Mouse (Mus musculus): ENCODE data around the gene Asic2. TPM values are rescaled to one million over a fixed set of nuclear protein-coding genes. Genes with fewer than 3 reads are reported as not detected.

The Asic2 gene
- total and polyA plus RNA-seq, 2 experiments from 2014 or later, result 19.8 to 60.2 TPM

DNA sequence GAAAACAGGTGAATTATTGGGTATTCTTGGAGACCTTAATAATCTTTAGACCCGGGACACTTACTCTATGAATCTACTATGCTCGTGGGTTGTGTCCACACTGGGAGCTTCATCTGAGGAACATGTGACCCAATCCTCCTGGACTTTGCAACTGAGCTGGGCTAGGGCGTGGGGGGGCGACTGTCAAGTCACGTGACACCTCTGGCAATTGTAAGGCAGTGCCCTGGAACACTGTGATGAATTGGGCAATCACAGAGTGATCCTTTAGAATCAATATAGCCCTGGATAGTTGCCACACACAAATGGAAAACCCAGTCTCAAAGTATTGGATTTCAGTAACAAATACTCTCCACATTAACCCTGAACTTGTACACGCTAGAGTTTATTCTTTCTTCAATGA, 867.4 kb downstream of the Asic2 start:
- WGBS, result 85% methylated on average over 6 of the region's 6 CpGs
- Histone ChIP-seq H3K9me3 (ENCODE audit: low read length) (no peaks in the 10 kb centered on the region), H3K27ac (ENCODE audit: low read depth, low read length) (no peak overlapping the region), H3K4me2 (ENCODE audit: low read depth, low read length, poor library complexity, severe bottlenecking) (no peak overlapping the region), H3K4me3 (ENCODE audit: low read depth, low read length) (no peak overlapping the region), H3K36me3 (ENCODE audit: insufficient read depth, low read length) (no peaks in the 10 kb centered on the region), H3K9ac (replicated peaks; ENCODE audit: low read length, poor library complexity, severe bottlenecking) (no peak overlapping the region), H3K27me3 (ENCODE audit: insufficient read depth, low read length) (no peaks in the 10 kb centered on the region), H3K4me1 (ENCODE audit: insufficient read depth, low read length) (no peaks in the 10 kb centered on the region)
- DNase-seq (ENCODE audit: low spot score) (no peak), ATAC-seq (ENCODE audit: low FRiP score) (no peak)
- TF ChIP-seq CTCF (IDR thresholded peaks at IDR 0.05), result no peak

GRCm38 (mm10) chr11:81096011-81096410, 872.2 kb downstream of the Asic2 start:
- DNase-seq (ENCODE audit: low spot score) (no peak), ATAC-seq (ENCODE audit: low FRiP score) (no peak)
- H3K9ac ChIP-seq (replicated peaks; ENCODE audit: low read length, poor library complexity, severe bottlenecking), result no peak overlapping the region
- no peaks in the 10 kb centered on the region for H3K27me3 ChIP-seq (ENCODE audit: insufficient read depth, low read length)
- no peak for TF ChIP-seq CTCF (IDR thresholded peaks at IDR 0.05)
- H3K4me3 ChIP-seq (ENCODE audit: low read depth, low read length), result no peak overlapping the region
- no peak overlapping the region for H3K27ac ChIP-seq (ENCODE audit: low read depth, low read length)
- no peaks in the 10 kb centered on the region for H3K9me3 ChIP-seq (ENCODE audit: low read length)
- H3K4me1 ChIP-seq (ENCODE audit: insufficient read depth, low read length), result no peaks in the 10 kb centered on the region
- no peak overlapping the region for H3K4me2 ChIP-seq (ENCODE audit: low read depth, low read length, poor library complexity, severe bottlenecking)
- WGBS, result 77% methylated on average over 6 of the region's 6 CpGs
- no peaks in the 10 kb centered on the region for H3K36me3 ChIP-seq (ENCODE audit: insufficient read depth, low read length)

- Histone ChIP-seq H3K27me3 (ENCODE audit: insufficient read depth, low read length) (no peaks in the 10 kb centered on the region), H3K9me3 (ENCODE audit: low read length) (no peaks in the 10 kb centered on the region), H3K4me3 (ENCODE audit: low read depth, low read length) (no peak overlapping the region), H3K4me1 (ENCODE audit: insufficient read depth, low read length) (no peaks in the 10 kb centered on the region), H3K4me2 (ENCODE audit: low read depth, low read length, poor library complexity, severe bottlenecking) (no peak overlapping the region), H3K27ac (ENCODE audit: low read depth, low read length) (no peak overlapping the region), H3K9ac (replicated peaks; ENCODE audit: low read length, poor library complexity, severe bottlenecking) (no peak overlapping the region), H3K36me3 (ENCODE audit: insufficient read depth, low read length) (no peaks in the 10 kb centered on the region)
- ATAC-seq (ENCODE audit: low FRiP score), result no peak
- WGBS, result 57% methylated on average over 8 of the region's 8 CpGs
- no peak for DNase-seq (ENCODE audit: low spot score)
- TF ChIP-seq CTCF (IDR thresholded peaks at IDR 0.05), result no peak
Measured at GRCm38 (mm10) chr11:81094581-81094980, 873.7 kb downstream of the Asic2 start.

GRCm38 (mm10) chr11:81092161-81092560, 876.1 kb downstream of the Asic2 start:
- no peak for ATAC-seq (ENCODE audit: low FRiP score)
- Histone ChIP-seq H3K4me1 (ENCODE audit: insufficient read depth, low read length) (no peaks in the 10 kb centered on the region), H3K4me3 (ENCODE audit: low read depth, low read length) (no peak overlapping the region), H3K27me3 (ENCODE audit: insufficient read depth, low read length) (no peaks in the 10 kb centered on the region), H3K27ac (ENCODE audit: low read depth, low read length) (no peak overlapping the region), H3K36me3 (ENCODE audit: insufficient read depth, low read length) (no peaks in the 10 kb centered on the region), H3K9me3 (ENCODE audit: low read length) (no peaks in the 10 kb centered on the region), H3K9ac (replicated peaks; ENCODE audit: low read length, poor library complexity, severe bottlenecking) (no peak overlapping the region), H3K4me2 (ENCODE audit: low read depth, low read length, poor library complexity, severe bottlenecking) (no peak overlapping the region)
- no peak for DNase-seq (ENCODE audit: low spot score)
- TF ChIP-seq CTCF (IDR thresholded peaks at IDR 0.05), result no peak
- 73% methylated on average over 2 of the region's 2 CpGs for WGBS

- Histone ChIP-seq H3K4me3 (ENCODE audit: low read depth, low read length) (no peak overlapping the region), H3K9ac (replicated peaks; ENCODE audit: low read length, poor library complexity, severe bottlenecking) (no peak overlapping the region)
- 85% methylated on average over 4 of the region's 4 CpGs for WGBS
Measured at GRCm38 (mm10) chr11:81083822-81084221, 884.4 kb downstream of the Asic2 start.

GRCm38 (mm10) chr11:81080076-81080805, 888.0 kb downstream of the Asic2 start:
- H3K4me1 ChIP-seq (ENCODE audit: insufficient read depth, low read length), result no peaks in the 10 kb centered on the region
- WGBS, result 60% methylated on average over 11 of the region's 11 CpGs
- no peaks in the 10 kb centered on the region for H3K36me3 ChIP-seq (ENCODE audit: insufficient read depth, low read length)
- no peak overlapping the region for H3K4me3 ChIP-seq (ENCODE audit: low read depth, low read length)
- no peak overlapping the region for H3K9ac ChIP-seq (replicated peaks; ENCODE audit: low read length, poor library complexity, severe bottlenecking)
- H3K9me3 ChIP-seq (ENCODE audit: low read length), result no peaks in the 10 kb centered on the region
- ATAC-seq (ENCODE audit: low FRiP score) (no peak), DNase-seq (ENCODE audit: low spot score) (no peak)
- H3K27ac ChIP-seq (ENCODE audit: low read depth, low read length), result no peak overlapping the region
- TF ChIP-seq CTCF (IDR thresholded peaks at IDR 0.05), result no peak
- H3K4me2 ChIP-seq (ENCODE audit: low read depth, low read length, poor library complexity, severe bottlenecking), result no peak overlapping the region
- H3K27me3 ChIP-seq (ENCODE audit: insufficient read depth, low read length), result no peaks in the 10 kb centered on the region

More at GRCm38 (mm10) chr11:81083822-81084221, 884.4 kb downstream of the Asic2 start:
- Histone ChIP-seq H3K4me2 (ENCODE audit: low read depth, low read length, poor library complexity, severe bottlenecking) (no peak overlapping the region), H3K9me3 (ENCODE audit: low read length) (no peaks in the 10 kb centered on the region), H3K27me3 (ENCODE audit: insufficient read depth, low read length) (no peaks in the 10 kb centered on the region), H3K36me3 (ENCODE audit: insufficient read depth, low read length) (no peaks in the 10 kb centered on the region), H3K27ac (ENCODE audit: low read depth, low read length) (no peak overlapping the region), H3K4me1 (ENCODE audit: insufficient read depth, low read length) (no peaks in the 10 kb centered on the region)
- DNase-seq (ENCODE audit: low spot score) (no peak), ATAC-seq (ENCODE audit: low FRiP score) (no peak)
- no peak for TF ChIP-seq CTCF (IDR thresholded peaks at IDR 0.05)

Data from midbrain, postnatal 0 days (tissue).